Mouse (Mus musculus) heart, adult 18-20 months (tissue): ENCODE measurements around the gene Scgb2b15. TPM values are rescaled to one million over a fixed set of nuclear protein-coding genes. Genes with fewer than 3 reads are reported as not detected.
"Not testable (repeated sequence)": the region's sequence is repeated elsewhere in the genome, so short reads cannot be mapped to it uniquely, and the experiment has no call there.

Experiments used
- DNase-seq, 2 experiments: peaks; one replicate each; pipeline ENCODE4 v3.0.0; 2021 to 2022; ENCODE audit warnings: mixed read lengths in 1 of 2
- long read RNA-seq, 2 experiments: library from polyadenylated mRNA; stranded (forward); transcript quantifications; one replicate each; pipeline ENCODE4 v2.0.0; 2021
- total RNA-seq, 2 experiments: library from RNA; stranded (reverse); gene quantifications; 2 replicates each; pipeline ENCODE4 v1.2.3; 2021

Gene Scgb2b15
- not detected for total RNA-seq
- long read RNA-seq, experiment 1 = 0 reads
- long read RNA-seq, experiment 2 = 0 reads

GRCm38 (mm10) chr7:32829562-32829961 lies at the start of gene Scgb2b15:
Gene Scgb2b15 (minus strand): TSS chr7:32829662.
- DNase-seq = not testable (repeated sequence)

- DNase-seq = not testable (repeated sequence)
Observed at GRCm38 (mm10) chr7:32836254-32836653, 6.8 kb upstream of the Scgb2b15 start, which contains the start of gene Scgb1b15. Gene Scgb1b15 (plus strand): TSS chr7:32836554.

Other genes with a start within 250 kb of the Scgb2b15 start
- not detected for gene Scgb1b15, start 6.9 kb upstream of the Scgb2b15 start, total RNA-seq
- not detected for gene Scgb2b17, start 226.9 kb upstream of the Scgb2b15 start, total RNA-seq
- not detected for gene Scgb1b17, start 233.8 kb upstream of the Scgb2b15 start, total RNA-seq